Mouse (Mus musculus) cerebellum, adult 2 months (tissue): ENCODE measurements around the gene Fut2. TPM values are rescaled to one million over a fixed set of nuclear protein-coding genes. Genes with fewer than 3 reads are reported as not detected.
"Not testable (repeated sequence)": the region's sequence is repeated elsewhere in the genome, so short reads cannot be mapped to it uniquely, and the experiment has no call there.

Experiments
- DNase-seq, 2 experiments: peaks; one replicate each; pipeline ENCODE4 v3.0.0; 2021
- H3K27ac ChIP-seq: fragments of 200-500 bp; 2 replicates; pipeline ENCODE4 v1.5.1; 2012; ENCODE audit warnings: low read length, control low read depth, inconsistent platforms; ENCODE audit not compliant: insufficient read depth
- H3K27me3 ChIP-seq: fragments of 200-500 bp; 2 replicates; pipeline ENCODE4 v1.6.1; 2012; ENCODE audit warnings: inconsistent platforms, mild to moderate bottlenecking, low read length, moderate library complexity; ENCODE audit not compliant: control insufficient read depth, insufficient read depth
- H3K4me1 ChIP-seq: fragments of 200-500 bp; 2 replicates; pipeline ENCODE4 v1.6.1; 2011; ENCODE audit warnings: low read length; ENCODE audit not compliant: control insufficient read depth, insufficient read depth
- H3K4me3 ChIP-seq: fragments of 200-500 bp; replicated peaks from 2 replicates; pipeline ENCODE3; 2011; ENCODE audit warnings: mild to moderate bottlenecking, low read depth, low read length, control low read depth; ENCODE audit not compliant: insufficient read depth
- CTCF ChIP-seq: fragments of 200-500 bp; IDR thresholded peaks from 2 replicates; pipeline ENCODE4 v1.5.1; 2011; ENCODE audit warnings: low read depth, mild to moderate bottlenecking, control low read depth, low read length, moderate library complexity, borderline replicate concordance; ENCODE audit not compliant: insufficient read depth
- POLR2A ChIP-seq: fragments of 200-500 bp; IDR thresholded peaks from 2 replicates; pipeline ENCODE4 v1.6.1; 2011; ENCODE audit warnings: low read length, control low read depth, borderline replicate concordance; ENCODE audit not compliant: insufficient read depth
- WGBS: fragments of 180-500 bp; shearing (Covaris S2); methylation state at CpG from one replicate; pipeline ENCODE4 v1.1.7; 2018; 5-methylcytosine and 5-hydroxymethylcytosine counted together
- polyA plus RNA-seq: library from polyadenylated mRNA; depleted of rRNA; stranded (reverse); fragments of >200 nt; gene quantifications from 2 replicates; pipeline ENCODE4 v1.2.3, GENCODE M21; 2012

The Fut2 gene
- polyA plus RNA-seq, 1 experiment, result 1.4 TPM

- WGBS, result 80% methylated on average over 14 of the region's 14 CpGs
- peaks cover 29% of the 10 kb centered on the region for H3K4me1 ChIP-seq
- TF ChIP-seq POLR2A, result no peak
- TF ChIP-seq CTCF, result no peak
- no peak overlapping the region for H3K27ac ChIP-seq
- no peaks in the 10 kb centered on the region for H3K27me3 ChIP-seq
- no peak overlapping the region for H3K4me3 ChIP-seq
- DNase-seq, result no peak
Measured at GRCm38 (mm10) chr7:45678513-45678912, 12.3 kb upstream of the Fut2 start.

- no peak overlapping the region for H3K4me3 ChIP-seq
- DNase-seq, result no peak
- no peaks in the 10 kb centered on the region for H3K27me3 ChIP-seq
- TF ChIP-seq CTCF (no peak), POLR2A (no peak)
- H3K27ac ChIP-seq, result no peak overlapping the region
- WGBS, result 83% methylated on average over 7 of the region's 7 CpGs
- H3K4me1 ChIP-seq, result peaks cover 26% of the 10 kb centered on the region
Measured at GRCm38 (mm10) chr7:45677627-45678295, 11.6 kb upstream of the Fut2 start.

- WGBS, result 94% methylated on average over 9 of the region's 9 CpGs
Measured at GRCm38 (mm10) chr7:45668921-45669320, 2.7 kb upstream of the Fut2 start.

GRCm38 (mm10) chr7:45667761-45668160 is 1.6 kb upstream of the Fut2 start:
- no peak for TF ChIP-seq POLR2A
- no peak for TF ChIP-seq CTCF
- H3K4me1 ChIP-seq, result peaks cover 3% of the 10 kb centered on the region
- H3K27me3 ChIP-seq, result no peaks in the 10 kb centered on the region
- no peak overlapping the region for H3K4me3 ChIP-seq
- DNase-seq, result no peak
- no peak overlapping the region for H3K27ac ChIP-seq
- 65% methylated on average over 14 of the region's 14 CpGs for WGBS

More at GRCm38 (mm10) chr7:45668921-45669320, 2.7 kb upstream of the Fut2 start:
- Histone ChIP-seq H3K4me1 (peaks cover 3% of the 10 kb centered on the region), H3K4me3 (no peak overlapping the region), H3K27me3 (no peaks in the 10 kb centered on the region), H3K27ac (no peak overlapping the region)
- no peak for DNase-seq
- TF ChIP-seq CTCF, result no peak; the same call in 1 of the 2 replicates
- TF ChIP-seq POLR2A, result no peak

GRCm38 (mm10) chr7:45665303-45666138 is 673 bp downstream of the Fut2 start:
- H3K4me3 ChIP-seq, result no peak overlapping the region
- no peak for TF ChIP-seq CTCF
- no peak for TF ChIP-seq POLR2A
- H3K27ac ChIP-seq, result no peak overlapping the region
- DNase-seq, result no peak
- H3K27me3 ChIP-seq, result no peaks in the 10 kb centered on the region
- peaks cover 10% of the 10 kb centered on the region for H3K4me1 ChIP-seq
- 48% methylated on average over 13 of the region's 13 CpGs for WGBS

GRCm38 (mm10) chr7:45661702-45662101 is 4.5 kb downstream of the Fut2 start:
- H3K27ac ChIP-seq, result not testable (repeated sequence)

GRCm38 (mm10) chr7:45660746-45661478 is 5.3 kb downstream of the Fut2 start:
- Histone ChIP-seq H3K27me3 (no peaks in the 10 kb centered on the region), H3K4me1 (peaks cover 11% of the 10 kb centered on the region), H3K4me3 (no peak overlapping the region), H3K27ac (0 out of 2 replicates have a peak overlapping the region, but pooled peaks have one; percentile 23)
- WGBS, result 49% methylated on average over 11 of the region's 11 CpGs
- peak in 1 of 2 experiments; percentile 53 for DNase-seq
- no peak for TF ChIP-seq CTCF

More at GRCm38 (mm10) chr7:45661702-45662101, 4.5 kb downstream of the Fut2 start:
- peaks cover 11% of the 10 kb centered on the region for H3K4me1 ChIP-seq
- not testable (repeated sequence) for H3K27me3 ChIP-seq, H3K4me3 ChIP-seq, DNase-seq
- WGBS, result 91% methylated on average over 6 of the region's 6 CpGs
